Mouse (Mus musculus): Measurements from ENCODE around the gene Hmgcs1.
A peak's percentile ranks its signal among the peaks of the same experiment; 100 is the strongest.

- TF ChIP-seq HCFC1 (IDR thresholded peaks at IDR 0.05; ENCODE audit: borderline replicate concordance, insufficient read depth, low read length), result no peak
- TF ChIP-seq ZC3H11A (IDR thresholded peaks at IDR 0.05; ENCODE audit: borderline replicate concordance, low read depth, low read length), result no peak
- TF ChIP-seq CHD2 (IDR thresholded peaks at IDR 0.05; ENCODE audit: low read depth, low read length), result no peak
- TF ChIP-seq ZNF384 (IDR thresholded peaks at IDR 0.05; ENCODE audit: low read depth, low read length), result no peak
- peak; percentile 35; the same call in 1 of the 2 replicates for TF ChIP-seq MAFK (IDR thresholded peaks at IDR 0.05; ENCODE audit: insufficient read depth, low read depth, low read length)
These were observed 41.1 kb upstream of the Hmgcs1 start for GRCm38 (mm10) chr13:119648891-119649698.

Measured in ES-E14 (cell line).